Mouse (Mus musculus) thymus, adult 2 months (tissue): Measurements from ENCODE around the gene Rbfox3. TPM values are rescaled to one million over a fixed set of nuclear protein-coding genes. Genes with fewer than 3 reads are reported as not detected.

ENCODE experiments used
- DNase-seq: peaks from one replicate; pipeline ENCODE4 v3.0.0; 2021
- H3K27ac ChIP-seq: fragments of 200-500 bp; 2 replicates; pipeline ENCODE4 v1.5.1; 2012; ENCODE audit warnings: low read length, control low read depth; ENCODE audit not compliant: control insufficient read depth, insufficient read depth
- H3K27me3 ChIP-seq: fragments of 200-500 bp; 2 replicates; pipeline ENCODE4 v1.6.1; 2012; ENCODE audit warnings: mild to moderate bottlenecking, low read length, moderate library complexity, mixed read lengths; ENCODE audit not compliant: control insufficient read depth, insufficient read depth
- H3K36me3 ChIP-seq: fragments of 200-500 bp; 2 replicates; pipeline ENCODE4 v1.6.1; 2012; ENCODE audit warnings: mild to moderate bottlenecking, low read length, moderate library complexity; ENCODE audit not compliant: control insufficient read depth, insufficient read depth
- H3K4me1 ChIP-seq: fragments of 200-500 bp; replicated peaks from 2 replicates; pipeline ENCODE4 v1.6.1; 2012; ENCODE audit warnings: low read length; ENCODE audit not compliant: control insufficient read depth, insufficient read depth
- H3K4me3 ChIP-seq: fragments of 200-500 bp; 2 replicates; pipeline ENCODE4 v1.5.1; 2012; ENCODE audit warnings: mild to moderate bottlenecking, low read length, control low read depth, moderate library complexity; ENCODE audit not compliant: control insufficient read depth, insufficient read depth
- CTCF ChIP-seq: fragments of 200-500 bp; IDR thresholded peaks from 2 replicates; pipeline ENCODE4 v1.5.1; 2012; ENCODE audit warnings: mild to moderate bottlenecking, control low read depth, low read length, moderate library complexity, borderline replicate concordance; ENCODE audit not compliant: control insufficient read depth, poor library complexity, insufficient read depth; ENCODE audit errors: extremely low read depth
- POLR2A ChIP-seq: fragments of 200-500 bp; IDR thresholded peaks from 2 replicates; pipeline ENCODE4 v1.6.1; 2012; ENCODE audit warnings: mild to moderate bottlenecking, low read length, control low read depth, moderate library complexity; ENCODE audit not compliant: control insufficient read depth, poor library complexity, insufficient read depth; ENCODE audit errors: extremely low read depth
- WGBS: fragments of 180-500 bp; shearing (Covaris S2); methylation state at CpG from one replicate; pipeline ENCODE4 v1.1.7; 2018; 5-methylcytosine and 5-hydroxymethylcytosine counted together
- polyA plus RNA-seq: library from polyadenylated mRNA; depleted of rRNA; stranded (reverse); fragments of >200 nt; gene quantifications from 2 replicates; pipeline ENCODE4 v1.2.3, GENCODE M21; 2012

The Rbfox3 gene
- polyA plus RNA-seq, 1 experiment: 0.50 TPM

DNA sequence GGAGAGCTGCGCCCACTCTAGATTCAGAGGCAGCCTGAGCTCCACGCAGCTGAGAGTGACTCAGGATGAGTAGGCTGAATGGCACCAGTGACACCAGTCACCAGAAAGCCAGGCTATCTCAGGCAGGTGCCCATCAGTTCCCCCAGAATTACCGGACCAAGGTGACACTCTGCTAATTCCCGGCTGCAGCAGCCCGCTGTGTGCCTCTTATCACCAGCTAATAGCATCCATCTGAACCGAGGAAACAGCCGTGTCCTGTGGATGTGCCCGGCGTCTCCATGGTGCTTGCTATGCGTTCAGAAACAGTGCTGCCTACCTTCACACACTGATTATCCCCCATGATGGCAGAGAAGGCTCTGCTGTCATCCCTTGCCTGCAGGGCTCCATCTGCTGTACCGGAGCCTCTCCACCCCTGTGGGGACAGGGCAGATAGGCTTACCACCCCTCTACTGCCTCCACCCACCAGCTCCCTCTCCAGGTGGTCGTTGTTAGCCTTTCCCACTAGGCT is 138.3 kb downstream of the Rbfox3 start:
- Histone ChIP-seq H3K4me3 (no peak overlapping the region), H3K27me3 (no peaks in the 10 kb centered on the region), H3K4me1 (no peaks in the 10 kb centered on the region), H3K36me3 (no peaks in the 10 kb centered on the region), H3K27ac (no peak overlapping the region)
- no peak for DNase-seq
- TF ChIP-seq POLR2A (no peak), CTCF (no peak)
- WGBS: 74% methylated on average over 12 of the region's 12 CpGs

- no peak for DNase-seq
- Histone ChIP-seq H3K4me3 (no peak overlapping the region), H3K27ac (no peak overlapping the region), H3K36me3 (no peaks in the 10 kb centered on the region), H3K27me3 (no peaks in the 10 kb centered on the region), H3K4me1 (no peaks in the 10 kb centered on the region)
- 81% methylated on average over 4 of the region's 4 CpGs for WGBS
- TF ChIP-seq CTCF: no peak
- no peak for TF ChIP-seq POLR2A
Measured at GRCm38 (mm10) chr11:118771358-118771757, 140.0 kb downstream of the Rbfox3 start.

DNA sequence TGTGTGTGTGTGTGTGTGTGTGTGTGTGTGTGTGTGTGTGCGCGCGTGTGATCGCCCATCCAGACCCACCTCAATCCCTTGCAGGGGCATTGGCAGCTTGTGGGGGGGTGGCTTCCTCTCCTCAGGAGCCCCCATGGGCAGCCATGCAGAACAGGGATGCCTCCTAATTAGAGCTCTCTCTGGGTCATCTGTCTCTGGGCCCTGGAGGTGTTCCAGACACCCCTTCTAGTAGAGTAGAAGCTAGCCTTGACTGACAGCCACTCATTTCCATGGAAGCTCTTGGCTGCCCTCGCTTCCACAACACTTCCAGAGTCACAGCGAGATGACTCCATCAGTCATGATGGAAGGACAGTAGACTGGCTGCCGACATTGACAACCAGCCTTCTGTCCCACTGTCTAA is 140.6 kb downstream of the Rbfox3 start:
- H3K27me3 ChIP-seq: no peaks in the 10 kb centered on the region
- H3K36me3 ChIP-seq: no peaks in the 10 kb centered on the region
- DNase-seq: no peak
- WGBS: 95% methylated on average over 7 of the region's 7 CpGs
- H3K27ac ChIP-seq: no peak overlapping the region
- TF ChIP-seq CTCF: no peak
- no peak for TF ChIP-seq POLR2A
- H3K4me3 ChIP-seq: no peak overlapping the region
- H3K4me1 ChIP-seq: no peaks in the 10 kb centered on the region

DNA sequence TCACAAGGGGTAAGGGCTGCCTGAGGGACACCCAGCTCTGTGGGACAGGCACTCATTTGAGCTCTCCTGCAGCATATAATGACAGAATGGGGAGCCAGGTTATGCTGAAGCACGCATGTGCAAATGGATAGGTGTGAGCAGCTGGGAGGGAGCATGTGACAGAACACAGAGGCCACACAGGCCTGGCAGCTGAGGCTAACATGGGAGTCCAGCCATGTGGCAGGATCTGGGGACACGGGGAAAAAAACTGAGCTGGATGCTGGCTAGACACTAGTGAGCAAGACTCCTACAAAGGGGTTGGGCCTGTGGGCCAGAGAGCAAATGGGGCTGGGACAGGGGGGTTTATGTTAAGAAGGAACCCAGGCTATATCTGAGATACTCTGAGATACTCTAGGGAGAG is 141.9 kb downstream of the Rbfox3 start:
- DNase-seq: no peak
- H3K27me3 ChIP-seq: no peaks in the 10 kb centered on the region
- no peak overlapping the region for H3K27ac ChIP-seq
- no peak overlapping the region for H3K4me3 ChIP-seq
- 78% methylated on average over 2 of the region's 2 CpGs for WGBS
- H3K36me3 ChIP-seq: no peaks in the 10 kb centered on the region
- H3K4me1 ChIP-seq: no peaks in the 10 kb centered on the region
- TF ChIP-seq CTCF (no peak), POLR2A (no peak)

DNA sequence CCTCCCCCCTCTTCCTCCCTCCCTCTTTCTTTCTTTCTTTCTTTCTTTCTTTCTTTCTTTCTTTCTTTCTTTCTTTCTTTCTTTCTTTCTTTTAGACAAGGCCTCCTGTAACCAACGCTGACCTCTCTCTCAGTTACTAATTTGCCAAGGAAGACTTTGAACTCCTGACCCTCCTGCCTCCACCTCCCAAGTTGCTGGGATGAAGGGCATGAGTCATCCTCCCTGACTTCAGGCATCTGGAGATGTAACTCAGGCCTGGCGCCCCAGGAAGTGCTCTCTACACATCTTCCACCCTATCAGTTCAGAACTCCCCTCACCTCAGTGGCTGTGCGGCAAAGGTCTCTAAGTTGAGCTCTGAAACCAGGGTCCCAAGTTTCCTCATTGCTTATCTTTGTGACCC is 143.0 kb downstream of the Rbfox3 start:
- no peaks in the 10 kb centered on the region for H3K27me3 ChIP-seq
- H3K36me3 ChIP-seq: no peaks in the 10 kb centered on the region
- TF ChIP-seq CTCF (no peak), POLR2A (no peak)
- no peak overlapping the region for H3K4me3 ChIP-seq
- H3K27ac ChIP-seq: no peak overlapping the region
- WGBS: 87% methylated on average over 3 of the region's 3 CpGs
- H3K4me1 ChIP-seq: no peaks in the 10 kb centered on the region
- DNase-seq: no peak

DNA sequence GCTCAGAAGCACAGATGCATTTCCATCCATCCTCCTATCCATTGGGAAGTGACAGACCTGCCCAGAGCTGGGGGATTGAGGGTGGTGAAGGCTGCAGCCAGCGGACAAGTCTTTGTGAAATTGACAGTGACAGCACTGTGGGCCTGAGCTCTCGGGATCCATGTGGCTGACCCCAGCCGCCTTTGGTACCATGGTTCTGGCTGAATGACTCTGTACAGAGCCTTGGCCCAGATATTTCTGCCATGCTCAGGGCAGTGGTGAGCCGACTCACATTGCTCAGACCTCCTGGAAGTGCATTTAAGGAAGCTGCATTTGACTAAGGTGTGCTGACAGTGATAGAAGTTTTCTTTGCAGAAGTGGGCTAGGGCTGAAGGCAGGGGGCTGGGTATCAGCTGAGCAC is 144.0 kb downstream of the Rbfox3 start:
- DNase-seq: no peak
- Histone ChIP-seq H3K27ac (no peak overlapping the region), H3K4me3 (no peak overlapping the region), H3K27me3 (no peaks in the 10 kb centered on the region), H3K4me1 (no peaks in the 10 kb centered on the region), H3K36me3 (no peaks in the 10 kb centered on the region)
- no peak for TF ChIP-seq POLR2A
- no peak for TF ChIP-seq CTCF
- whole genome bisulfite sequencing: 75% methylated on average over 4 of the region's 4 CpGs
